Mouse (Mus musculus): ENCODE data around the gene Msh6.

- TF ChIP-seq EP300 (IDR thresholded peaks at IDR 0.05; ENCODE audit: low read depth) (no peak), CTCF (IDR thresholded peaks at IDR 0.05; ENCODE audit: low read depth) (peak; percentile 36)
Measured at GRCm38 (mm10) chr17:87958283-87958682, 16.6 kb upstream of the Msh6 start.

Measured in liver, postnatal 0 days (tissue).